Mouse (Mus musculus) megakaryocyte-erythroid progenitor cell, adult 5-6 weeks (primary cell): Measurements from ENCODE around the gene Pold3. TPM values are rescaled to one million over a fixed set of nuclear protein-coding genes. Genes with fewer than 3 reads are reported as not detected.
"Not testable (repeated sequence)": the region's sequence is repeated elsewhere in the genome, so short reads cannot be mapped to it uniquely, and the experiment has no call there.

Experiments used
- ATAC-seq: replicated peaks from 2 replicates; pipeline ENCODE4 v1.8.0; 2016; ENCODE audit warnings: mild to moderate bottlenecking, inconsistent platforms; ENCODE audit not compliant: severe bottlenecking, poor library complexity, low FRiP score, low TSS enrichment
- total RNA-seq, 2 experiments: library from RNA; stranded (forward) in 1 of 2; stranded (reverse) in 1 of 2; fragments of 200-1000, 215-1000 nt in 1 of 2; fragments of >200 nt in 1 of 2; fragmentation: Nextera tagmentation in 1 of 2; gene quantifications; 2 replicates each; pipeline ENCODE4 v1.2.3; 2014 to 2017

Pold3 gene
- total RNA-seq, 2 experiments from 2014 or later: 97.0 to 98.7 TPM

GRCm38 (mm10) chr7:100120791-100121261 lies 539 bp downstream of the Pold3 start:
- ATAC-seq: peak; percentile 22

GRCm38 (mm10) chr7:100114279-100114678 lies 7.1 kb downstream of the Pold3 start:
- ATAC-seq: no peak

GRCm38 (mm10) chr7:100113821-100114220 lies 7.5 kb downstream of the Pold3 start:
- no peak for ATAC-seq

- no peak for ATAC-seq
Measured at GRCm38 (mm10) chr7:100111506-100111905, 9.9 kb downstream of the Pold3 start.

- no peak for ATAC-seq
Measured at GRCm38 (mm10) chr7:100108341-100108740, 13.0 kb downstream of the Pold3 start.

GRCm38 (mm10) chr7:100104677-100105076 lies 16.7 kb downstream of the Pold3 start:
- no peak for ATAC-seq

GRCm38 (mm10) chr7:100100031-100100595 lies 21.3 kb downstream of the Pold3 start:
- ATAC-seq: peak; percentile 61

GRCm38 (mm10) chr7:100086891-100087290 lies 34.5 kb downstream of the Pold3 start:
- ATAC-seq: no peak

- no peak for ATAC-seq
Measured at GRCm38 (mm10) chr7:100086159-100086755, 35.1 kb downstream of the Pold3 start.

GRCm38 (mm10) chr7:100083812-100084211 lies 37.6 kb downstream of the Pold3 start:
- peak; percentile 66 for ATAC-seq

GRCm38 (mm10) chr7:100082836-100083235 lies 38.5 kb downstream of the Pold3 start:
- ATAC-seq: no peak

- ATAC-seq: no peak
Measured at GRCm38 (mm10) chr7:100080087-100080781, 41.1 kb downstream of the Pold3 start.

GRCm38 (mm10) chr7:100077071-100077470 lies 44.3 kb downstream of the Pold3 start:
- no peak for ATAC-seq

- no peak for ATAC-seq
Measured at GRCm38 (mm10) chr7:100076296-100076695, 45.1 kb downstream of the Pold3 start.

GRCm38 (mm10) chr7:100073959-100074358 lies 47.4 kb downstream of the Pold3 start:
- no peak for ATAC-seq

GRCm38 (mm10) chr7:100052991-100053390 lies 68.4 kb downstream of the Pold3 start:
- ATAC-seq: not testable (repeated sequence)

GRCm38 (mm10) chr7:100051904-100052303 lies 69.5 kb downstream of the Pold3 start:
- ATAC-seq: no peak

GRCm38 (mm10) chr7:100046486-100046885 lies 74.9 kb downstream of the Pold3 start:
- no peak for ATAC-seq

- no peak for ATAC-seq
Measured at GRCm38 (mm10) chr7:100043605-100044031, 77.7 kb downstream of the Pold3 start.

- ATAC-seq: no peak
Measured at GRCm38 (mm10) chr7:100043096-100043495, 78.3 kb downstream of the Pold3 start.

GRCm38 (mm10) chr7:100042120-100042519 lies 79.2 kb downstream of the Pold3 start:
- no peak for ATAC-seq
